Mouse (Mus musculus) intestine, embryonic 15.5 days (tissue): ENCODE results near the gene Olfr1058. TPM values are rescaled to one million over a fixed set of nuclear protein-coding genes. Genes with fewer than 3 reads are reported as not detected.

Source experiments
- polyA plus RNA-seq: library from polyadenylated mRNA; unstranded; fragments of >200 nt; fragmentation: Nextera tagmentation; extraction: Ambion mirVana; gene quantifications from 2 replicates; pipeline ENCODE4 v1.2.1, GENCODE M21; 2015

The Olfr1058 gene
- polyA plus RNA-seq, 1 experiment from 2014 or later, result not detected

Other genes with a start within 250 kb of the Olfr1058 start
- not detected in 2 replicates for gene Olfr1040, start 241.8 kb downstream of the Olfr1058 start, polyA plus RNA-seq
- gene Olfr1042, start 226.7 kb downstream of the Olfr1058 start, polyA plus RNA-seq, result not detected in 2 replicates
- not detected in 2 replicates for gene Olfr1043, start 221.0 kb downstream of the Olfr1058 start, polyA plus RNA-seq
- not detected in 2 replicates for gene Olfr1044, start 210.7 kb downstream of the Olfr1058 start, polyA plus RNA-seq
- gene Olfr52, start 202.9 kb downstream of the Olfr1058 start, polyA plus RNA-seq, result not detected in 2 replicates
- gene Olfr1045, start 185.6 kb downstream of the Olfr1058 start, polyA plus RNA-seq, result not detected in 2 replicates
- gene Olfr1046, start 169.2 kb downstream of the Olfr1058 start, polyA plus RNA-seq, result not detected in 2 replicates
- not detected in 2 replicates for gene Olfr1047, start 157.2 kb downstream of the Olfr1058 start, polyA plus RNA-seq
- not detected in 2 replicates for gene Olfr1048, start 148.3 kb downstream of the Olfr1058 start, polyA plus RNA-seq
- not detected in 2 replicates for gene Olfr1049, start 130.2 kb downstream of the Olfr1058 start, polyA plus RNA-seq
- not detected in 2 replicates for gene Olfr1051, start 109.5 kb downstream of the Olfr1058 start, polyA plus RNA-seq
- not detected in 2 replicates for gene Olfr1052, start 96.1 kb downstream of the Olfr1058 start, polyA plus RNA-seq
- not detected in 2 replicates for gene Olfr1053, start 73.3 kb downstream of the Olfr1058 start, polyA plus RNA-seq
- gene Olfr1054, start 53.1 kb downstream of the Olfr1058 start, polyA plus RNA-seq, result not detected in 2 replicates
- not detected in 2 replicates for gene Olfr1055, start 38.3 kb downstream of the Olfr1058 start, polyA plus RNA-seq
- not detected in 2 replicates for gene Olfr1056, start 26.1 kb downstream of the Olfr1058 start, polyA plus RNA-seq
- not detected in 2 replicates for gene Olfr1057, start 10.2 kb downstream of the Olfr1058 start, polyA plus RNA-seq
- not detected in 2 replicates for gene Olfr1061, start 25.5 kb upstream of the Olfr1058 start, polyA plus RNA-seq
- gene Olfr1062, start 38.2 kb upstream of the Olfr1058 start, polyA plus RNA-seq, result not detected in 2 replicates
- gene Olfr1065, start 62.0 kb upstream of the Olfr1058 start, polyA plus RNA-seq, result not detected in 2 replicates
- gene Olfr1066, start 67.7 kb upstream of the Olfr1058 start, polyA plus RNA-seq, result not detected in 2 replicates
- not detected in 2 replicates for gene Olfr228, start 98.8 kb upstream of the Olfr1058 start, polyA plus RNA-seq
- not detected in 2 replicates for gene Olfr1076, start 119.9 kb upstream of the Olfr1058 start, polyA plus RNA-seq
- not detected in 2 replicates for gene Olfr1079, start 153.9 kb upstream of the Olfr1058 start, polyA plus RNA-seq
- gene Olfr1080, start 169.7 kb upstream of the Olfr1058 start, polyA plus RNA-seq, result not detected in 2 replicates
- not detected in 2 replicates for gene Olfr1082, start 210.4 kb upstream of the Olfr1058 start, polyA plus RNA-seq